Mouse (Mus musculus): ENCODE results near the gene Krtap11-1. TPM values are rescaled to one million over a fixed set of nuclear protein-coding genes. Genes with fewer than 3 reads are reported as not detected.

The Krtap11-1 gene
- polyA plus RNA-seq, 1 experiment from 2014 or later: not detected

DNA sequence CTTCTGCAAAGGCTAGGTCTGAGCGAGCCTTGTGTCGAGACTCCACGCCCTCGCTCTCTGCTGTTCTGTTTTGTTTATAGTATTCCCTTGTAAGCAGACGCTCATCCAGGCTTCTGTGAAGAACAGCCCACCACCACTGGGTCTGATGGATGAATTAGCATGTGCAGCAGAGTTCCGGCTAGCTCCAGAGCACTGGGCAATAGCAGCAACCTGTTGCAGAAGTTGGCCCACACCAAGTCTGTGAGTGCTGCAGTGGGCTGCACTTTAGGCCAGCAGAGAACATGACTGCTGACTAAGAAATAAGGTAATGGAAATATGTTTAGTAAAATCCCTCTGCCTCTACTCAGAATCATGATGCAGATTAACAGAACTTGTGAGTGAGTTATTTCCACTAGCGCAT is 41.1 kb downstream of the Krtap11-1 start:
- 32% methylated on average over 7 of the region's 7 CpGs for WGBS

GRCm38 (mm10) chr16:89528380-89528779 is 42.6 kb downstream of the Krtap11-1 start:
- H3K9me3 ChIP-seq (ENCODE audit: control insufficient read depth, low read length): no peaks in the 10 kb centered on the region
- no peak for ATAC-seq (replicated peaks; ENCODE audit: low FRiP score, low TSS enrichment, low read depth)
- 89% methylated on average over 3 of the region's 3 CpGs for WGBS

More for the DNA sequence above, 41.1 kb downstream of the Krtap11-1 start:
- no peak overlapping the region for H3K27ac ChIP-seq (ENCODE audit: low read depth)
- no peaks in the 10 kb centered on the region for H3K27me3 ChIP-seq (replicated peaks; ENCODE audit: control insufficient read depth, insufficient read depth, low read length)
- no peaks in the 10 kb centered on the region for H3K9me3 ChIP-seq (ENCODE audit: control insufficient read depth, low read length)
- H3K4me3 ChIP-seq (ENCODE audit: low read depth, low read length): no peak overlapping the region
- no peak overlapping the region for H3K9ac ChIP-seq (ENCODE audit: low read length)
- ATAC-seq (replicated peaks; ENCODE audit: low FRiP score, low TSS enrichment, low read depth) (no peak), DNase-seq (ENCODE audit: low spot score) (no peak)
- no peak overlapping the region for H3K4me2 ChIP-seq (ENCODE audit: low read length)
- H3K4me1 ChIP-seq (replicated peaks; ENCODE audit: control insufficient read depth, insufficient read depth, low read length): no peaks in the 10 kb centered on the region
- no peaks in the 10 kb centered on the region for H3K36me3 ChIP-seq (ENCODE audit: control insufficient read depth, insufficient read depth, low read length)

GRCm38 (mm10) chr16:89520996-89521395 is 50.0 kb downstream of the Krtap11-1 start:
- Histone ChIP-seq H3K27me3 (replicated peaks; ENCODE audit: control insufficient read depth, insufficient read depth, low read length) (no peaks in the 10 kb centered on the region), H3K4me1 (replicated peaks; ENCODE audit: control insufficient read depth, insufficient read depth, low read length) (no peaks in the 10 kb centered on the region), H3K9ac (ENCODE audit: low read length) (no peak overlapping the region), H3K4me2 (ENCODE audit: low read length) (no peak overlapping the region), H3K27ac (ENCODE audit: low read depth) (no peak overlapping the region), H3K36me3 (ENCODE audit: control insufficient read depth, insufficient read depth, low read length) (no peaks in the 10 kb centered on the region), H3K9me3 (ENCODE audit: control insufficient read depth, low read length) (no peaks in the 10 kb centered on the region), H3K4me3 (ENCODE audit: low read depth, low read length) (no peak overlapping the region)
- ATAC-seq (replicated peaks; ENCODE audit: low FRiP score, low TSS enrichment, low read depth): no peak
- no peak for DNase-seq (ENCODE audit: low spot score)
- WGBS: 95% methylated on average over 4 of the region's 4 CpGs

More at GRCm38 (mm10) chr16:89528380-89528779, 42.6 kb downstream of the Krtap11-1 start:
- no peaks in the 10 kb centered on the region for H3K4me1 ChIP-seq (replicated peaks; ENCODE audit: control insufficient read depth, insufficient read depth, low read length)
- H3K27ac ChIP-seq (ENCODE audit: low read depth): no peak overlapping the region
- H3K27me3 ChIP-seq (replicated peaks; ENCODE audit: control insufficient read depth, insufficient read depth, low read length): no peaks in the 10 kb centered on the region
- H3K36me3 ChIP-seq (ENCODE audit: control insufficient read depth, insufficient read depth, low read length): no peaks in the 10 kb centered on the region
- H3K4me2 ChIP-seq (ENCODE audit: low read length): no peak overlapping the region
- DNase-seq (ENCODE audit: low spot score): no peak
- no peak overlapping the region for H3K9ac ChIP-seq (ENCODE audit: low read length)
- H3K4me3 ChIP-seq (ENCODE audit: low read depth, low read length): no peak overlapping the region

DNA sequence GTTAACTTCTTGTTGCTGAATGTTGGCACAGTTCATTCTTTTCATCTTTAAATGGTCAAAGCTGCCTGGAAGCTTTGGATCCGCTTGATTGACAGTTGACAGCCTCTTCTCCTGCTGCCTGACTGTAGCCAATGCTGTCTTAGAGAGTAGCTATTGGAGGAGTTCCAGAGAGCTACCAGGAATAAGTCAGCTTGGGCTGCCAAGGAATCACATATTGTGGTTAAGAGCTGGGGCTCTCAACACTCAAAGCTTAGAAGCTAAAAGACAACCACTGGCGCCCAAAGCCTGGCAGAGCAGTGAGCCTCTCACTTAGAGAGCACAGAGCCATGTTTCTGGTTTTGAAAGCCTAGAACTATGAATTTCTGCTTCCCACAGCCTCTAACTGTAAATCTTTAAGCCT is 50.4 kb downstream of the Krtap11-1 start:
- H3K36me3 ChIP-seq (ENCODE audit: control insufficient read depth, insufficient read depth, low read length): no peaks in the 10 kb centered on the region
- no peak overlapping the region for H3K4me3 ChIP-seq (ENCODE audit: low read depth, low read length)
- ATAC-seq (replicated peaks; ENCODE audit: low FRiP score, low TSS enrichment, low read depth) (no peak), DNase-seq (ENCODE audit: low spot score) (no peak)
- no peak overlapping the region for H3K4me2 ChIP-seq (ENCODE audit: low read length)
- H3K9me3 ChIP-seq (ENCODE audit: control insufficient read depth, low read length): no peaks in the 10 kb centered on the region
- WGBS: 84% methylated on average over 2 of the region's 2 CpGs
- H3K4me1 ChIP-seq (replicated peaks; ENCODE audit: control insufficient read depth, insufficient read depth, low read length): no peaks in the 10 kb centered on the region
- H3K27ac ChIP-seq (ENCODE audit: low read depth): no peak overlapping the region
- no peaks in the 10 kb centered on the region for H3K27me3 ChIP-seq (replicated peaks; ENCODE audit: control insufficient read depth, insufficient read depth, low read length)
- no peak overlapping the region for H3K9ac ChIP-seq (ENCODE audit: low read length)

Other genes with a start within 250 kb of the Krtap11-1 start
- gene Krtap21-1, start 167.3 kb downstream of the Krtap11-1 start, polyA plus RNA-seq (2014; fragmentation: Nextera tagmentation; extraction: Ambion mirVana): not detected in 2 replicates
- gene Krtap6-2, start 151.1 kb downstream of the Krtap11-1 start, polyA plus RNA-seq (2014; fragmentation: Nextera tagmentation; extraction: Ambion mirVana): not detected in 2 replicates
- gene Krtap8-1, start 83.2 kb downstream of the Krtap11-1 start, polyA plus RNA-seq (2014; fragmentation: Nextera tagmentation; extraction: Ambion mirVana): not detected in 2 replicates
- gene Krtap7-1, start 62.9 kb downstream of the Krtap11-1 start, polyA plus RNA-seq (2014; fragmentation: Nextera tagmentation; extraction: Ambion mirVana): not detected in 2 replicates